Mouse (Mus musculus) liver, embryonic 14.5 days (tissue): ENCODE results near the gene Cebpe.

Source experiments
- CTCF ChIP-seq: IDR thresholded peaks from 2 replicates; pipeline ENCODE4 v1.5.1; 2016; ENCODE audit warnings: antibody characterized with exemption, low read depth, control low read depth
- EP300 ChIP-seq: IDR thresholded peaks from 2 replicates; pipeline ENCODE4 v1.6.1; 2016; ENCODE audit warnings: antibody characterized with exemption, low read depth

- TF ChIP-seq CTCF (no peak), EP300 (no peak)
Observed at GRCm38 (mm10) chr14:54664477-54665222, 47.3 kb downstream of the Cebpe start.
